Mouse (Mus musculus) liver, postnatal 0 days (tissue): ENCODE measurements around the gene Rps19bp1.

Experiments
- CTCF ChIP-seq: sonication (generic); IDR thresholded peaks from 2 replicates; pipeline ENCODE4 v1.5.1; 2016; ENCODE audit warnings: antibody characterized with exemption, low read depth
- EP300 ChIP-seq: IDR thresholded peaks from 2 replicates; pipeline ENCODE4 v1.6.1; 2016; ENCODE audit warnings: antibody characterized with exemption, low read depth, mild to moderate bottlenecking

DNA sequence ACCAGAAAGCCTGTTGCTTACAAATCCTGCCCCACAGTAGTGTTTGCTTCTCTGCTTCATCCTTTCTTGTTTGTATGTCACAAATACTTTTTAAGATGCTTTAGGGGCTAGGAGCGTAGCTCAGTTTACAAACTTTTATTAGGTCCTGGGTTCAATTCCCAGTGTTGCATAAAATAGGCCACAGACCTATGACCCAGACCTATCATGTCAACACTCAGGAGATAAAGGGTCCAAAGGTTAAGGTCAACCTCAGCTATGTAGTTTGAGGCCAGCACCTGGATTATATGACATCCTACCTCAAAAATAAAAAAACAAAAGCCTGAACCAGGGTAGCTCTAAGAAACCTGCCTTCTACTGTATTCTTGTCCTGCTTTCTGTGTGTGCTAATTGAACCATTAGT is 15.5 kb downstream of the Rps19bp1 start:
- no peak for TF ChIP-seq CTCF
- TF ChIP-seq EP300: no peak
